Mouse (Mus musculus) MEL (cell line): ENCODE data around the gene Ripor3. TPM values are rescaled to one million over a fixed set of nuclear protein-coding genes. Genes with fewer than 3 reads are reported as not detected.

Source experiments
- DNase-seq: peaks from one replicate; pipeline ENCODE4 v3.0.0; 2011; ENCODE audit warnings: low read depth, low spot score
- H3K27ac ChIP-seq: 2 replicates; pipeline ENCODE4 v1.5.1; 2012; ENCODE audit warnings: low read depth, mild to moderate bottlenecking, control low read depth, low read length, moderate library complexity; ENCODE audit not compliant: control insufficient read depth
- H3K27me3 ChIP-seq, 2 experiments: fragments of 150-350 bp in 1 of 2; sonication (generic) in 1 of 2; 2 replicates each; pipeline ENCODE4 v1.6.1; 2012; ENCODE audit warnings: low read length in 2 of 2, mild to moderate bottlenecking in 2 of 2, improper control_type of control experiment in 1 of 2, moderate library complexity in 1 of 2; ENCODE audit not compliant: insufficient read depth in 2 of 2, control insufficient read depth in 1 of 2
- H3K36me3 ChIP-seq, 2 experiments: 2 replicates each; pipeline ENCODE4 v1.6.1; 2012 to 2014; ENCODE audit warnings: low read length in 2 of 2, improper control_type of control experiment in 1 of 2, inconsistent platforms in 1 of 2, mild to moderate bottlenecking in 1 of 2; ENCODE audit not compliant: insufficient read depth in 2 of 2, control insufficient read depth in 1 of 2
- H3K4me1 ChIP-seq, 2 experiments: fragments of 150-350 bp in 1 of 2; sonication (generic) in 1 of 2; 2 replicates each; pipeline ENCODE4 v1.6.1; 2012; ENCODE audit warnings: low read length in 2 of 2, improper control_type of control experiment in 1 of 2, mild to moderate bottlenecking in 1 of 2; ENCODE audit not compliant: insufficient read depth in 2 of 2, control insufficient read depth in 1 of 2
- H3K4me3 ChIP-seq, 2 experiments: fragments of 150-350 bp in 1 of 2; sonication (generic) in 1 of 2; 2 replicates each; pipeline ENCODE4 v1.5.1; 2012; ENCODE audit warnings: low read depth in 2 of 2, low read length in 2 of 2, mild to moderate bottlenecking in 2 of 2, moderate library complexity in 2 of 2, control low read depth in 1 of 2, improper control_type of control experiment in 1 of 2; ENCODE audit not compliant: control insufficient read depth in 1 of 2, insufficient read depth in 1 of 2
- H3K79me2 ChIP-seq: 2 replicates; pipeline ENCODE4 v1.6.1; 2012; ENCODE audit warnings: mild to moderate bottlenecking, low read length, moderate library complexity; ENCODE audit not compliant: control insufficient read depth, poor library complexity, insufficient read depth
- H3K9ac ChIP-seq: 2 replicates; pipeline ENCODE4 v1.6.1; 2012; ENCODE audit warnings: low read depth, mild to moderate bottlenecking, control low read depth, low read length, moderate library complexity; ENCODE audit not compliant: control insufficient read depth, poor library complexity, severe bottlenecking
- H3K9me3 ChIP-seq: fragments of 150-350 bp; sonication (generic); replicated peaks from 2 replicates; pipeline ENCODE4 v1.6.1; 2012; ENCODE audit warnings: mild to moderate bottlenecking, low read length, improper control_type of control experiment, moderate library complexity; ENCODE audit not compliant: insufficient read depth
- BHLHE40 ChIP-seq: IDR thresholded peaks from 2 replicates; pipeline ENCODE4 v1.6.1; 2012; ENCODE audit warnings: low read depth, mild to moderate bottlenecking, inconsistent platforms, low read length, improper control_type of control experiment, borderline replicate concordance
- CHD1 ChIP-seq: IDR thresholded peaks from 2 replicates; pipeline ENCODE4 v1.6.1; 2012; ENCODE audit warnings: low read depth, mild to moderate bottlenecking, inconsistent platforms, low read length, improper control_type of control experiment
- CHD2 ChIP-seq: IDR thresholded peaks from 2 replicates; pipeline ENCODE4 v1.6.1; 2011; ENCODE audit warnings: low read length, improper control_type of control experiment
- CTCF ChIP-seq, 3 experiments: IDR thresholded peaks in 2 of 3; conservative IDR thresholded peaks in 1 of 3; 2 replicates each; pipeline ENCODE4 v1.5.1; 2011 to 2012; ENCODE audit warnings: low read length in 3 of 3, low read depth in 2 of 3, mild to moderate bottlenecking in 2 of 3, improper control_type of control experiment in 1 of 3, inconsistent platforms in 1 of 3, mixed read lengths in 1 of 3, moderate library complexity in 1 of 3; ENCODE audit not compliant: control insufficient read depth in 1 of 3, insufficient read depth in 1 of 3, poor library complexity in 1 of 3, severe bottlenecking in 1 of 3
- E2F4 ChIP-seq: IDR thresholded peaks from 2 replicates; pipeline ENCODE4 v1.6.1; 2011; ENCODE audit warnings: low read depth, low read length, improper control_type of control experiment, borderline replicate concordance
- ELF1 ChIP-seq: IDR thresholded peaks from 2 replicates; pipeline ENCODE4 v1.6.1; 2014; ENCODE audit warnings: low read depth, mild to moderate bottlenecking, inconsistent platforms, low read length, improper control_type of control experiment, moderate library complexity
- GATA1 ChIP-seq: IDR thresholded peaks from 2 replicates; pipeline ENCODE4 v1.6.1; 2011; ENCODE audit warnings: low read depth, low read length, improper control_type of control experiment
- JUND ChIP-seq: IDR thresholded peaks from 2 replicates; pipeline ENCODE4 v1.6.1; 2011; ENCODE audit warnings: low read depth, mild to moderate bottlenecking, improper control_type of control experiment, low read length
- MAX ChIP-seq: IDR thresholded peaks from 2 replicates; pipeline ENCODE4 v1.6.1; 2011; ENCODE audit warnings: low read length, improper control_type of control experiment
- MEF2A ChIP-seq: IDR thresholded peaks from 2 replicates; pipeline ENCODE4 v1.6.1; 2014; ENCODE audit warnings: low read depth, mild to moderate bottlenecking, inconsistent platforms, low read length, improper control_type of control experiment; ENCODE audit not compliant: poor library complexity, insufficient replicate concordance, severe bottlenecking; ENCODE audit errors: extremely low read depth
- MYB ChIP-seq: IDR thresholded peaks from 2 replicates; pipeline ENCODE4 v1.6.1; 2011; ENCODE audit warnings: mild to moderate bottlenecking, low read depth, low read length, improper control_type of control experiment
- MYC ChIP-seq: IDR thresholded peaks from 2 replicates; pipeline ENCODE4 v1.6.1; 2011; ENCODE audit warnings: low read depth, mild to moderate bottlenecking, low read length, improper control_type of control experiment, moderate library complexity
- POLR2A ChIP-seq, 2 experiments: IDR thresholded peaks; 2 replicates each; pipeline ENCODE4 v1.6.1; 2011 to 2012; ENCODE audit warnings: low read length in 2 of 2, mild to moderate bottlenecking in 2 of 2, control low read depth in 1 of 2, improper control_type of control experiment in 1 of 2, low read depth in 1 of 2, moderate library complexity in 1 of 2; ENCODE audit not compliant: control insufficient read depth in 1 of 2, insufficient read depth in 1 of 2, poor library complexity in 1 of 2
- POLR2AphosphoS5 ChIP-seq: IDR thresholded peaks from 2 replicates; pipeline ENCODE4 v1.6.1; 2012; ENCODE audit warnings: low read depth, borderline replicate concordance, mild to moderate bottlenecking, inconsistent platforms, low read length, moderate library complexity, mixed read lengths
- RAD21 ChIP-seq: IDR thresholded peaks from 2 replicates; pipeline ENCODE4 v1.6.1; 2011; ENCODE audit warnings: mild to moderate bottlenecking, low read depth, low read length, improper control_type of control experiment
- SIN3A ChIP-seq: IDR thresholded peaks from 2 replicates; pipeline ENCODE4 v1.6.1; 2012; ENCODE audit warnings: low read length, improper control_type of control experiment, inconsistent platforms
- SMC3 ChIP-seq: IDR thresholded peaks from 2 replicates; pipeline ENCODE4 v1.6.1; 2011; ENCODE audit warnings: low read depth, low read length, improper control_type of control experiment
- TCF12 ChIP-seq: IDR thresholded peaks from 2 replicates; pipeline ENCODE4 v1.6.1; 2014; ENCODE audit warnings: low read depth, mild to moderate bottlenecking, inconsistent platforms, low read length, improper control_type of control experiment, moderate library complexity
- USF2 ChIP-seq, 2 experiments: IDR thresholded peaks; 2 replicates each; pipeline ENCODE4 v1.6.1; 2011 to 2012; ENCODE audit warnings: improper control_type of control experiment in 2 of 2, low read length in 2 of 2, borderline replicate concordance in 1 of 2, inconsistent platforms in 1 of 2, low read depth in 1 of 2, mild to moderate bottlenecking in 1 of 2; ENCODE audit not compliant: insufficient read depth in 1 of 2
- ZC3H11A ChIP-seq: IDR thresholded peaks from 2 replicates; pipeline ENCODE4 v1.6.1; 2012; ENCODE audit warnings: low read depth, mild to moderate bottlenecking, inconsistent platforms, low read length, improper control_type of control experiment
- ZKSCAN1 ChIP-seq: IDR thresholded peaks from 2 replicates; pipeline ENCODE4 v1.6.1; 2012; ENCODE audit warnings: low read depth, mild to moderate bottlenecking, inconsistent platforms, low read length, improper control_type of control experiment, moderate library complexity
- ZMIZ1 ChIP-seq: IDR thresholded peaks from 2 replicates; pipeline ENCODE4 v1.6.1; 2012; ENCODE audit warnings: low read depth, mild to moderate bottlenecking, inconsistent platforms, low read length, improper control_type of control experiment, moderate library complexity
- ZNF384 ChIP-seq: IDR thresholded peaks from 2 replicates; pipeline ENCODE4 v1.6.1; 2012; ENCODE audit warnings: low read depth, mild to moderate bottlenecking, inconsistent platforms, low read length, improper control_type of control experiment
- polyA plus RNA-seq, 2 experiments: library from polyadenylated mRNA; stranded (reverse) in 1 of 2; unstranded in 1 of 2; fragments of >175 nt in 1 of 2; fragments of >200 nt in 1 of 2; gene quantifications; 2 replicates each; pipeline versions ENCODE4 v1.2.1 to v1.2.4; 2012; ENCODE audit warnings: low replicate concordance in 2 of 2, low read depth in 1 of 2; ENCODE audit not compliant: insufficient read length in 2 of 2, insufficient read depth in 1 of 2, missing spikeins in 1 of 2
- total RNA-seq: library from RNA; depleted of rRNA; stranded (reverse); fragments of 300-350 nt; gene quantifications from 2 replicates; pipeline ENCODE4 v1.2.3, GENCODE M21; 2012

Gene Ripor3
- total and polyA plus RNA-seq, 3 experiments = not detected

GRCm38 (mm10) chr2:168006489-168006888, 3.9 kb downstream of the Ripor3 start:
- Histone ChIP-seq H3K27ac (no peak overlapping the region), H3K27me3 (no peaks in the 10 kb centered on the region), H3K79me2 (no peaks in the 10 kb centered on the region), H3K4me3 (no peak overlapping the region), H3K9me3 (no peaks in the 10 kb centered on the region), H3K9ac (no peak overlapping the region), H3K4me1 (no peaks in the 10 kb centered on the region), H3K36me3 (no peaks in the 10 kb centered on the region)
- TF ChIP-seq ZC3H11A (no peak), MEF2A (no peak), BHLHE40 (no peak), SMC3 (no peak), E2F4 (no peak), ZKSCAN1 (no peak), USF2 (IDR thresholded peaks at IDR 0.05; ENCODE audit: borderline replicate concordance in 1 of 2, insufficient read depth in 1 of 2, low read depth in 1 of 2, low read length in 2 of 2) (no peak), ELF1 (no peak), CTCF (IDR thresholded peaks at IDR 0.05 in 2 of 3, conservative IDR thresholded peaks at IDR 0.05 in 1 of 3; ENCODE audit: control insufficient read depth in 1 of 3, insufficient read depth in 1 of 3, low read depth in 2 of 3, low read length in 3 of 3, poor library complexity in 1 of 3, severe bottlenecking in 1 of 3) (no peak), MYB (no peak), JUND (no peak), MYC (no peak), TCF12 (no peak), MAX (no peak), POLR2A (IDR thresholded peaks at IDR 0.05; ENCODE audit: control insufficient read depth in 1 of 2, insufficient read depth in 1 of 2, low read depth in 1 of 2, low read length in 2 of 2, poor library complexity in 1 of 2) (no peak)
- DNase-seq = no peak

GRCm38 (mm10) chr2:168005616-168006015, 4.8 kb downstream of the Ripor3 start:
- TF ChIP-seq SIN3A (no peak), CHD2 (no peak), RAD21 (no peak), JUND (no peak), POLR2AphosphoS5 (no peak), MYB (no peak), ZNF384 (no peak), TCF12 (no peak), ZMIZ1 (no peak), GATA1 (no peak), CHD1 (no peak)
- Histone ChIP-seq H3K79me2 (no peaks in the 10 kb centered on the region), H3K27ac (no peak overlapping the region), H3K4me1 (no peaks in the 10 kb centered on the region), H3K27me3 (no peaks in the 10 kb centered on the region), H3K9ac (no peak overlapping the region), H3K4me3 (no peak overlapping the region), H3K36me3 (no peaks in the 10 kb centered on the region), H3K9me3 (no peaks in the 10 kb centered on the region)
- no peak for DNase-seq
